ENCODE assay signal across 1 mouse cellular context in genomic region chr15:79694512-79694911, GRCm38 (mm10).
TF ChIP-seq lines count a peak whose summit lies in the region.

No protein-coding gene starts in this region.

TF ChIP-seq in MEL, 35 proteins besides CTCF, POLR2A, EP300 and RAD21:
- TF ChIP-seq KAT2A (conservative IDR thresholded peaks at IDR 0.05; ENCODE audit: low read depth, low read length) (no peak), ZC3H11A (IDR thresholded peaks at IDR 0.05; ENCODE audit: low read depth, low read length) (no peak), SMC3 (IDR thresholded peaks at IDR 0.05; ENCODE audit: low read depth, low read length) (no peak), CHD2 (IDR thresholded peaks at IDR 0.05; ENCODE audit: low read length) (no peak), USF2 (IDR thresholded peaks at IDR 0.05; ENCODE audit: borderline replicate concordance in 1 of 2, insufficient read depth in 1 of 2, low read depth in 1 of 2, low read length in 2 of 2) (no peak), TAL1 (IDR thresholded peaks at IDR 0.05; ENCODE audit: low read length) (peak; percentile 71), MYB (IDR thresholded peaks at IDR 0.05; ENCODE audit: low read depth, low read length) (no peak), UBTF (IDR thresholded peaks at IDR 0.05; ENCODE audit: borderline replicate concordance, insufficient read depth, low read depth, low read length) (no peak)
